Mouse (Mus musculus) CH12.LX (cell line): ENCODE measurements around the gene Asic2. TPM values are rescaled to one million over a fixed set of nuclear protein-coding genes. Genes with fewer than 3 reads are reported as not detected.

Source experiments
- DNase-seq: peaks from one replicate; pipeline ENCODE4 v3.0.0-alpha.2; 2013; ENCODE audit errors: extremely low read depth
- H3K27ac ChIP-seq: 2 replicates; pipeline ENCODE4 v1.5.1; 2012; ENCODE audit warnings: low read depth, mild to moderate bottlenecking, control low read depth, moderate library complexity; ENCODE audit not compliant: insufficient read depth
- H3K27me3 ChIP-seq: replicated peaks from 2 replicates; pipeline ENCODE3; 2012; ENCODE audit warnings: inconsistent platforms
- H3K36me3 ChIP-seq, 2 experiments: replicated peaks in 1 of 2; 2 replicates each; pipeline versions ENCODE3 to v1.6.1; 2012; ENCODE audit warnings: inconsistent platforms in 1 of 2, low read length in 1 of 2, mild to moderate bottlenecking in 1 of 2, mixed read lengths in 1 of 2, moderate library complexity in 1 of 2; ENCODE audit not compliant: control insufficient read depth in 1 of 2, insufficient read depth in 1 of 2
- H3K4me1 ChIP-seq, 2 experiments: 2 replicates each; pipeline ENCODE4 v1.6.1; 2012; ENCODE audit warnings: inconsistent platforms in 1 of 2, moderate library complexity in 1 of 2; ENCODE audit not compliant: insufficient read depth in 2 of 2, control insufficient read depth in 1 of 2
- H3K4me2 ChIP-seq: 2 replicates; pipeline ENCODE4 v1.6.1; 2012; ENCODE audit warnings: low read depth, mild to moderate bottlenecking, control low read depth; ENCODE audit not compliant: poor library complexity, insufficient read depth, severe bottlenecking
- H3K4me3 ChIP-seq, 3 experiments: fragments of 150-350 bp in 1 of 3; sonication (generic) in 1 of 3; replicated peaks in 1 of 3; 2 replicates each; pipeline versions ENCODE3 to v1.5.1; 2011 to 2012; ENCODE audit warnings: low read depth in 2 of 3, low read length in 2 of 3, mild to moderate bottlenecking in 2 of 3, moderate library complexity in 2 of 3, control low read depth in 1 of 3, improper control_type of control experiment in 1 of 3, inconsistent platforms in 1 of 3, mixed read lengths in 1 of 3; ENCODE audit not compliant: poor library complexity in 1 of 3
- H3K79me2 ChIP-seq: replicated peaks from 2 replicates; pipeline ENCODE4 v1.6.1; 2012; ENCODE audit warnings: mild to moderate bottlenecking, moderate library complexity; ENCODE audit not compliant: control insufficient read depth, poor library complexity, insufficient read depth, severe bottlenecking; ENCODE audit errors: extremely low read depth
- H3K9ac ChIP-seq: 2 replicates; pipeline ENCODE4 v1.6.1; 2012; ENCODE audit warnings: low read depth, mild to moderate bottlenecking, control low read depth, moderate library complexity; ENCODE audit not compliant: insufficient read depth
- H3K9me3 ChIP-seq: replicated peaks from 2 replicates; pipeline ENCODE3; 2012; ENCODE audit warnings: low read length, inconsistent platforms, mixed read lengths
- CHD1 ChIP-seq: IDR thresholded peaks from 2 replicates; pipeline ENCODE4 v1.6.1; 2012; ENCODE audit warnings: low read depth, low read length, improper control_type of control experiment, inconsistent platforms
- CTCF ChIP-seq, 2 experiments: IDR thresholded peaks in 1 of 2; conservative IDR thresholded peaks in 1 of 2; 2 replicates each; pipeline ENCODE4 v1.5.1; 2011 to 2012; ENCODE audit warnings: low read depth in 2 of 2, low read length in 2 of 2, improper control_type of control experiment in 1 of 2, inconsistent platforms in 1 of 2, mild to moderate bottlenecking in 1 of 2, moderate library complexity in 1 of 2
- ELF1 ChIP-seq: IDR thresholded peaks from 2 replicates; pipeline ENCODE4 v1.6.1; 2014; ENCODE audit warnings: low read depth, mild to moderate bottlenecking, inconsistent platforms, low read length, improper control_type of control experiment
- GABPA ChIP-seq: IDR thresholded peaks from 2 replicates; pipeline ENCODE4 v1.6.1; 2012; ENCODE audit warnings: low read depth, low read length, improper control_type of control experiment, inconsistent platforms; ENCODE audit not compliant: insufficient replicate concordance
- HCFC1 ChIP-seq: IDR thresholded peaks from 2 replicates; pipeline ENCODE4 v1.6.1; 2012; ENCODE audit warnings: low read depth, mild to moderate bottlenecking, inconsistent platforms, low read length, improper control_type of control experiment
- IRF4 ChIP-seq: IDR thresholded peaks from 2 replicates; pipeline ENCODE4 v1.6.1; 2014; ENCODE audit warnings: low read depth, mild to moderate bottlenecking, inconsistent platforms, low read length, improper control_type of control experiment
- JUN ChIP-seq: IDR thresholded peaks from 2 replicates; pipeline ENCODE4 v1.6.1; 2011; ENCODE audit warnings: low read depth, mild to moderate bottlenecking, low read length, improper control_type of control experiment, moderate library complexity; ENCODE audit not compliant: insufficient read depth
- MEF2A ChIP-seq: IDR thresholded peaks from 2 replicates; pipeline ENCODE4 v1.6.1; 2014; ENCODE audit warnings: low read depth, mild to moderate bottlenecking, inconsistent platforms, low read length, improper control_type of control experiment, borderline replicate concordance
- MYC ChIP-seq: IDR thresholded peaks from 2 replicates; pipeline ENCODE4 v1.6.1; 2011; ENCODE audit warnings: low read depth, mild to moderate bottlenecking, improper control_type of control experiment, low read length
- NELFE ChIP-seq: IDR thresholded peaks from 2 replicates; pipeline ENCODE4 v1.6.1; 2011; ENCODE audit warnings: low read depth, low read length, improper control_type of control experiment
- NRF1 ChIP-seq: IDR thresholded peaks from 2 replicates; pipeline ENCODE4 v1.6.1; 2014; ENCODE audit warnings: low read depth, mild to moderate bottlenecking, inconsistent platforms, low read length, improper control_type of control experiment, moderate library complexity
- PAX5 ChIP-seq: IDR thresholded peaks from 2 replicates; pipeline ENCODE4 v1.6.1; 2012; ENCODE audit warnings: low read length, inconsistent platforms, mixed read lengths
- RAD21 ChIP-seq: IDR thresholded peaks from 2 replicates; pipeline ENCODE4 v1.6.1; 2011; ENCODE audit warnings: low read depth, mild to moderate bottlenecking, low read length, improper control_type of control experiment, moderate library complexity
- SMC3 ChIP-seq: IDR thresholded peaks from 2 replicates; pipeline ENCODE4 v1.6.1; 2011; ENCODE audit warnings: low read depth, low read length, improper control_type of control experiment
- TCF12 ChIP-seq: IDR thresholded peaks from 2 replicates; pipeline ENCODE4 v1.6.1; 2014; ENCODE audit warnings: low read depth, mild to moderate bottlenecking, inconsistent platforms, low read length, improper control_type of control experiment
- UBTF ChIP-seq: IDR thresholded peaks from 2 replicates; pipeline ENCODE4 v1.6.1; 2012; ENCODE audit warnings: low read depth, mild to moderate bottlenecking, inconsistent platforms, low read length, improper control_type of control experiment, moderate library complexity
- USF1 ChIP-seq: IDR thresholded peaks from 2 replicates; pipeline ENCODE4 v1.6.1; 2014; ENCODE audit warnings: low read depth, mild to moderate bottlenecking, inconsistent platforms, low read length, improper control_type of control experiment
- USF2 ChIP-seq: conservative IDR thresholded peaks from 2 replicates; pipeline ENCODE4 v1.6.1; 2011; ENCODE audit warnings: low read depth, low read length, improper control_type of control experiment
- ZMIZ1 ChIP-seq: IDR thresholded peaks from 2 replicates; pipeline ENCODE4 v1.6.1; 2012; ENCODE audit warnings: low read depth, mild to moderate bottlenecking, inconsistent platforms, low read length, improper control_type of control experiment
- ZNF384 ChIP-seq: IDR thresholded peaks from 2 replicates; pipeline ENCODE4 v1.6.1; 2012; ENCODE audit warnings: low read depth, low read length, improper control_type of control experiment, inconsistent platforms
- dilution Hi-C: fragments of 300-500 bp; cut with MboI; formaldehyde crosslinking; loops from 2 replicates; pipeline ENCODE4 v1.14.3; 2020; ENCODE audit warnings: low sequenced_read_pairs; ENCODE audit not compliant: extremely low pct_unique_long_range_greater_than_20kb, extremely low pct_ligation_motif_present
- in situ Hi-C: fragments of 300-500 bp; cut with MboI; formaldehyde crosslinking; loops from 3 replicates; pipeline ENCODE4 v1.14.3; 2019; ENCODE audit warnings: low sequenced_read_pairs, low pct_ligation_motif_present, low pct_unique_long_range_greater_than_20kb, mixed read lengths
- polyA plus RNA-seq: library from polyadenylated mRNA; unstranded; fragments of >175 nt; gene quantifications from 2 replicates; pipeline ENCODE4 v1.2.1, GENCODE M21; 2012; ENCODE audit warnings: low read depth; ENCODE audit not compliant: insufficient read length
- total RNA-seq, 2 experiments: library from RNA; depleted of rRNA; stranded (reverse); fragments of 300-350 nt in 1 of 2; fragments of >200 nt in 1 of 2; gene quantifications; 2 replicates each; pipeline ENCODE4 v1.2.3; 2012 to 2014

The Asic2 gene
- total and polyA plus RNA-seq, 3 experiments, result not detected

DNA sequence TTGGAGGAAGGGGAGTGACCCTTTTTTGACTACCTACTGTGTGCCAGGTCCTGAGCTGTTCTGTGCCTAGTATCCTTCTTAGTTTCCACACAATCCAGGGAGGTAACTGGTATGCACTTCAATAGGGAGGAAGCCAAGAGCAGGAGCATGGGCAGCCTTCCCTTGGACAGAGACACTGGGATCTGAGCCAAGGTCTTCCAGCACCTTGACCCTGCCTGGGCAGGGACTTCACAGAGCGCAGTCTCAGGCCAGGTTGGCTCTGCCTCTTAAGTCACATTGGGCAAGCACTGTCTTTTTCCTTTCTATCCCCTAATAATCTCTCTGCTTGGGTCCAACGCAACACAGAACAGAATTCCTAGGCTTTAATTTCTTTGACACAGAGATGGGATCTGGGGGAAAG lies 904.3 kb downstream of the Asic2 start:
- no peak for TF ChIP-seq USF2
- TF ChIP-seq NELFE, result no peak
- no peak for TF ChIP-seq PAX5
- no peak for TF ChIP-seq SMC3
- no peak for TF ChIP-seq USF1
- no peak for TF ChIP-seq MYC
- TF ChIP-seq ELF1, result no peak
- no peak for TF ChIP-seq JUN
- no peak for TF ChIP-seq RAD21
- no peak for TF ChIP-seq UBTF
- TF ChIP-seq NRF1, result no peak
- TF ChIP-seq CTCF (conservative IDR thresholded peaks at IDR 0.05 in 1 of 2, IDR thresholded peaks at IDR 0.05 in 1 of 2; ENCODE audit: low read depth in 2 of 2, low read length in 2 of 2), result no peak
- no peak for TF ChIP-seq GABPA
- no peak for TF ChIP-seq TCF12
- TF ChIP-seq IRF4, result no peak
- no peak for TF ChIP-seq HCFC1
- TF ChIP-seq ZMIZ1, result no peak
- peaks cover 95% of the 10 kb centered on the region for H3K27me3 ChIP-seq
- no peak overlapping the region for H3K9ac ChIP-seq
- no peaks in the 10 kb centered on the region for H3K9me3 ChIP-seq
- DNase-seq, result no peak
- no peaks in the 10 kb centered on the region for H3K79me2 ChIP-seq
- H3K4me1 ChIP-seq, result no peaks in the 10 kb centered on the region
- no peak overlapping the region for H3K4me3 ChIP-seq
- H3K4me2 ChIP-seq, result no peak overlapping the region
- no peak overlapping the region for H3K27ac ChIP-seq
- dilution Hi-C loops (no loop called here), in situ Hi-C loops (no loop called here)
- no peaks in the 10 kb centered on the region for H3K36me3 ChIP-seq

DNA sequence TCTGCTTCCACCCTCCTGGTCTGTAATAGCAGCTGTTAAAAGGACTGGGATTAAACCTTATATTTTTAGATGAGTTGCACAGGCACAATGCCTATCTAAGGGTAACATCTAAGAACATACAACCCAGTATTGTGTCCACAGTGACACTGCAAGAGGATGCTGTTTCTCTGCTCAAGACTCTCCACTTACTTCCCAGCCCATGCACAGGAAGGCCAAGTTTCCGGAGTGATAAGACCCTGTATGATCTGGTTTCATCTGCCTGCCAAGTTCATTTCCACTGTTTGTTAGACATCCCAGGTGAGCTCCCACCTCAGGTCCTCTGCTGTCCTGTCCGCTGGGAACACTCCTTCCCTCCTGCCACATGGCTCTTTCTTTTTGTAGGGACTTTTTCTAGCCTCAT lies 908.2 kb downstream of the Asic2 start:
- Histone ChIP-seq H3K4me2 (no peak overlapping the region), H3K79me2 (no peaks in the 10 kb centered on the region), H3K9ac (no peak overlapping the region), H3K36me3 (no peaks in the 10 kb centered on the region), H3K27me3 (peaks cover 96% of the 10 kb centered on the region), H3K4me1 (no peaks in the 10 kb centered on the region), H3K9me3 (no peaks in the 10 kb centered on the region), H3K4me3 (no peak overlapping the region), H3K27ac (no peak overlapping the region)
- DNase-seq, result no peak
- in situ Hi-C loops, result no loop called here
- TF ChIP-seq CHD1, result no peak
- TF ChIP-seq MEF2A, result no peak
- TF ChIP-seq ZNF384, result no peak
- dilution Hi-C loops, result no loop called here
